Mouse (Mus musculus) MN1 (cell line): ENCODE results near the gene Mark1.

Experiments used
- DNase-seq: peaks from one replicate; pipeline ENCODE4 v3.0.0-alpha.2; 2016; ENCODE audit warnings: low spot score

Mark1 gene

DNA sequence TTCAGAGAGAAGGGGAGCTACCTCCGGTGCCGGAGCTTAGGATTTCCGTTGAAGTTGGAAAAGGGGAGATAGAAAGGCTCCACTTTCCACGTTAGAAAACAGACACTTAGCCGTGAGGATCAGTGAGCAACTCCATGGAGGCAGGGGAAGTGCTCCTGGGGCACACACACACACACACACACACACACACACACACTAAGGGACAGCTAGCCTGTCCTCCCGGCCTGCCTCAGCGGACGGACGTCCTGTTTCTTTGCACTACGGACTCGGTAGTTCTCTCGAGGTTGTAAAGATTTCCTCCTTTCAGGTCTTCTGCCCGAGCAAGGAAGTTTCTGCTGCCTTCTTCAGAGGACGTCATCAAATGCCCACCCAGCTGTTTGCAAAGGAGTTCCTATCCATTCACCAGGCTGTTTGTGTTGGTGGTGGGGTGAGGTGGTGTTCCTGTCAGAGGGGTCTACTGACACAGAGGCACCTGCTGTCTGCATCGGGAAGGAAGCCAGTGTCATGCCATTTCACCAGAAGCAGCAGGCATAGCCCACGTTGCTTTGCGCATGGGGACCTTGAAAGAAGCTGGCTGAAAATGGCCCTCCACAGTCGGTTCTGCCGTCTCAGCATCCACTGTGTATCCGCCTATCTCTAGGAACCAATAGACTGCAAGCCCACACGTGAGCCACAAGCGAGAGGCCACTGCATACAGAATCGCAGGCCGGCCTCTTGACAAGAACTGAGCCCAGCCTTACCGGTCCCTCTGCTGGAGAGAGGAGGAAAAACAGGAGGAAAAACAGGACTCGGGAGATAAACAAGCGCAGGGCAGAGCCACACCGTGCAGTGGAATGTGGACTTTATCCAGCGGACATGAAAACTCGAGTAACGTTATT, 147.4 kb downstream of the Mark1 start:
- peak; percentile 88 for DNase-seq

DNA sequence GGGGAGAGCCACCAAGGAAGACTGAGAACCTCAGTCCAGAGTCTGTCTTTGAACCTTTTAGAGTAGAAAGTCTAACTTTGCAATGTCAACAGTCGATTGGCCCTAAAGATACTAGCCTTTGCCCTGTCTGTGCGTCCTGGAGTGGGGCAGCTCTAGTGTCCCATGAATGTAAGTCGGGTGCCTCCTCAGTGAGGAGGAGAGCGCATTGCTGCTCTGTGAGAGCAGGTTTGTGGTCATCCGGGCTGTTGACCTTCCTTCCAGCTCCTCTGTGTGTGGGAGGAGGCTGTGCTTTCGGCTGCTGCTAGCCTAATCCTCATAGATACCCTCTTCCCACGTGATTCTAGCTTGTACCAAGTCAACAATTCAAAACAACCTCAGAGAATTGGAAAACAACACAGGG, 148.2 kb downstream of the Mark1 start:
- peak; percentile 24 for DNase-seq

DNA sequence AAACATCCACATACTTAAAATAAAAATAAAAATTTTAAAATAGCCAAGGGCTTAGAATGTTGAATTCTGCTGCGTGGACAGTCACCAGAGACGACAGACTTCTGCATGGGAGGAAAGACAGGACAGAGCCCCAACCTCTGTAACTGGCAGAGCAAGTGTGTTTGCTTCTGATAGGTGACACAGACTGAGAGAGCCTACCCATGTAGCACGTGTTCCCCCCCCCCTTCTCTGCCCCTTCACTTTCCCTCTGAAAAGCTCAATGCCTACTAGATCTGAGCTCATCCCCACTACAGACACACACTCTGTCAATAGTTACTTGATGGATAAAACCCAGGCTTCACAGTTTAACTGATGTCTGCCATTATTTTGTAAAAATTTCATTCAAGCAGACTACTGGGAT, 152.4 kb downstream of the Mark1 start:
- DNase-seq = no peak
